Mouse (Mus musculus): ENCODE data around the gene Olfr1302. TPM values are rescaled to one million over a fixed set of nuclear protein-coding genes. Genes with fewer than 3 reads are reported as not detected.

Olfr1302 gene
- polyA plus RNA-seq (2012; rRNA removed) = not detected in 2 replicates

DNA sequence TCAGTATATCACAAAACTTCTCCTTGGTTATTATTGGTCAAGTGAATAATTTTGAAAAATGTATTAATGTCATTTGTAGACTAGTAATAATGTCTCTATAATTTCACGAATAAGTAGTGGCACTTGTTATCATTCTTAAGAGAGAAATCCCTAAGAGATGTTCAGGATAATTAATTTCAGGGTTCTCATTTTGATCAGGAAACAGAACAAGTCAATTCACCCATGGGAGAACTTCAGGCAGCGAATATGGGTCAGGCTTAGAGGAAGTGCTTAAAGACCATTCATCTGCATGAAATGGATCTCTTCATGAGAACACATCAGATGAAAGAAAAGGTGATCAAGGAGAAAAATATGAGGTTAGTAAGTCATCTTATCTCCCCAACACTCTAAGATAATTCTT lies at the start of gene Olfr1302:
Gene Olfr1302, plus strand, starts transcription at position 301 of the 400 bp plus-strand sequence.

GRCm38 (mm10) chr2:111750706-111751105 lies 26.5 kb upstream of the Olfr1302 start, which contains the start of gene Olfr1301:
Gene Olfr1301 (plus strand): TSS chr2:111751006.

DNA sequence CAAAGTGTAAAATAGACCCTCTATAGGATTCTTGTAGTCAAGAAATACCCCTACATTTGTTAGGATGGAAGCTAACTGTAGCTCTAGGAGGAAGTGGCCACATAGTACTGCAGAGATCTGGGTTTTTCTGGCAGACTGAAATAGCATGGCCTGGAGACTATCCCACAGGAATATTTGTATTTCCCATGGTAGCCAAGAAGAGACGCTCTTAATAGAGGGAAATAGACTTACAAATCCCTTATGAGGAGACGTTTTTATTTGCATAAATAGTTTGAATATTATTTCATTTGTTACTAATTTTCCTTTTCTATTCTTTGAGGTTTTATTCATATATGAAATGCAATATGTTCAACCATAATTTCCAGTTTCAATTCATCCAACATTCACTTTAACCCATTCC lies 43.0 kb downstream of the Olfr1302 start, which contains the start of gene Olfr1303:
Gene Olfr1303, minus strand, starts transcription at position 101 of the 400 bp plus-strand sequence.

Other genes starting within 250 kb of the Olfr1302 start
- not detected in 2 replicates for gene Olfr1294, start 237.1 kb upstream of the Olfr1302 start, polyA plus RNA-seq (2012; rRNA removed)
- not detected in 2 replicates for gene Olfr1295, start 207.7 kb upstream of the Olfr1302 start, polyA plus RNA-seq (2012; rRNA removed)
- gene Olfr1297, start 150.9 kb upstream of the Olfr1302 start, polyA plus RNA-seq (2012; rRNA removed) = not detected in 2 replicates
- not detected in 2 replicates for gene Olfr1298, start 128.2 kb upstream of the Olfr1302 start, polyA plus RNA-seq (2012; rRNA removed)
- not detected in 2 replicates for gene Olfr1299, start 116.0 kb upstream of the Olfr1302 start, polyA plus RNA-seq (2012; rRNA removed)
- not detected in 2 replicates for gene Olfr1301, start 26.4 kb upstream of the Olfr1302 start, polyA plus RNA-seq (2012; rRNA removed)
- not detected in 2 replicates for gene Olfr1303, start 42.9 kb downstream of the Olfr1302 start, polyA plus RNA-seq (2012; rRNA removed)
- not detected in 2 replicates for gene Olfr1305, start 99.7 kb downstream of the Olfr1302 start, polyA plus RNA-seq (2012; rRNA removed)
- gene Olfr1306, start 138.8 kb downstream of the Olfr1302 start, polyA plus RNA-seq (2012; rRNA removed) = not detected in 2 replicates
- gene Olfr1307, start 172.0 kb downstream of the Olfr1302 start, polyA plus RNA-seq (2012; rRNA removed) = not detected in 2 replicates
- gene Olfr1308, start 187.5 kb downstream of the Olfr1302 start, polyA plus RNA-seq (2012; rRNA removed) = not detected in 2 replicates
- not detected in 2 replicates for gene Olfr1309, start 212.9 kb downstream of the Olfr1302 start, polyA plus RNA-seq (2012; rRNA removed)
- gene Olfr1310, start 235.3 kb downstream of the Olfr1302 start, polyA plus RNA-seq (2012; rRNA removed) = not detected in 2 replicates
- gene Olfr1311, start 247.0 kb downstream of the Olfr1302 start, polyA plus RNA-seq (2012; rRNA removed) = not detected in 2 replicates